Mouse (Mus musculus): ENCODE measurements around the gene Sphkap.

DNA sequence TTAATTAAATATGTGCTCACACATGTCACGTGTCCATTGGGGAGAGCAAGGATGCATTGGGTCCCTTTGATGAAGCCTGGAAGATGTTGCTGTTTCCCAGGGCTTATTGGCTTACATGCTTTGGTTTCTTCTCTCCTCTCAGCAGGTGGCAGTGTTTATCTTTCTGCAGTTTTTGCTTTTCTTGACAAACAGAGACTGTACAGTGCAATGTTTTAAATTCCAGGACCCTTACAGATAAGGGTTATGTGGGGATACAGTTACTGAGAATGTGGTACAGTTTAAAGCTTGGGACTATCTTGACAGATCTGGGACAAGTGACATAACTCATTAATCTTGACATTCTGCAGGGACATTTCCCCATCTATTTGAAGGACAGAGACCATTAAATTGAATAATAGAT is 189.7 kb downstream of the Sphkap start:
- TF ChIP-seq TAL1 (IDR thresholded peaks at IDR 0.05; ENCODE audit: low read length) (no peak), GATA1 (IDR thresholded peaks at IDR 0.05; ENCODE audit: low read length) (no peak)
